Comparison of ENCODE assay signal across 29 mouse cellular contexts in genomic region chr2:53911857-53912256, GRCm38 (mm10).
"Had no signal": no experiment of that assay in that cellular context is flagged by ENCODE, and none has a peak within 500 bp of the region (broad histone marks: within the 10 kb centered on the region; RNA-seq: fewer than 3 reads in every experiment).

No protein-coding gene starts in this region.

- ATAC-seq: forebrain, embryonic 13.5 days; forebrain, embryonic 14.5 days; forebrain, embryonic 15.5 days; forebrain, embryonic 16.5 days; forebrain, postnatal 0 days had no signal

- H3K36me3 ChIP-seq: embryonic facial prominence, embryonic 10.5 days; embryonic facial prominence, embryonic 12.5 days; embryonic facial prominence, embryonic 13.5 days; embryonic facial prominence, embryonic 15.5 days; forebrain, embryonic 10.5 days; forebrain, embryonic 12.5 days; forebrain, embryonic 15.5 days had no signal

- H3K9me3 ChIP-seq: embryonic facial prominence, embryonic 10.5 days; embryonic facial prominence, embryonic 12.5 days; embryonic facial prominence, embryonic 13.5 days; embryonic facial prominence, embryonic 15.5 days; forebrain, embryonic 10.5 days; forebrain, embryonic 12.5 days; forebrain, embryonic 13.5 days; forebrain, embryonic 15.5 days had no signal

- DNase-seq: cerebellum, adult 2 months; cerebellum, adult 8-10 months; cerebellum, adult 9-10 months; cerebellum, adult 9-11 months; cerebellum, postnatal 10 days; cerebellum, postnatal 14 days; cerebellum, postnatal 25 days; cerebellum, postnatal 36 days; embryo, embryonic 11 days; forebrain, postnatal 0 days; gastrocnemius, adult 2 months; gastrocnemius, postnatal 10 days; gastrocnemius, postnatal 14 days; gastrocnemius, postnatal 25 days; gastrocnemius, postnatal 36 days; heart, adult 11 months; heart, adult 18-20 months; heart, adult 2 months had no signal

- H3K4me2 ChIP-seq: embryonic facial prominence, embryonic 12.5 days; embryonic facial prominence, embryonic 13.5 days; embryonic facial prominence, embryonic 15.5 days; forebrain, embryonic 12.5 days; forebrain, embryonic 13.5 days; forebrain, embryonic 15.5 days had no signal

- H3K4me1 ChIP-seq: embryonic facial prominence, embryonic 10.5 days; embryonic facial prominence, embryonic 12.5 days; embryonic facial prominence, embryonic 13.5 days; embryonic facial prominence, embryonic 15.5 days; forebrain, embryonic 10.5 days; forebrain, embryonic 12.5 days; forebrain, embryonic 13.5 days; forebrain, embryonic 15.5 days had no signal

- H3K27me3 ChIP-seq: embryonic facial prominence, embryonic 12.5 days; embryonic facial prominence, embryonic 13.5 days; embryonic facial prominence, embryonic 15.5 days; forebrain, embryonic 12.5 days; forebrain, embryonic 13.5 days; forebrain, embryonic 15.5 days had no signal

- H3K4me3 ChIP-seq: embryonic facial prominence, embryonic 10.5 days; embryonic facial prominence, embryonic 12.5 days; embryonic facial prominence, embryonic 13.5 days; embryonic facial prominence, embryonic 15.5 days; erythroblast, embryonic 14.5 days; forebrain, embryonic 10.5 days; forebrain, embryonic 12.5 days; forebrain, embryonic 13.5 days; forebrain, embryonic 15.5 days; gastrocnemius, adult 2 months; heart, adult 2 months had no signal

- H3K27ac ChIP-seq: embryonic facial prominence, embryonic 10.5 days; embryonic facial prominence, embryonic 12.5 days; embryonic facial prominence, embryonic 13.5 days; embryonic facial prominence, embryonic 15.5 days; forebrain, embryonic 10.5 days; forebrain, embryonic 12.5 days; forebrain, embryonic 13.5 days; forebrain, embryonic 15.5 days; gastrocnemius, adult 2 months; heart, adult 2 months had no signal

- H3K9ac ChIP-seq: embryonic facial prominence, embryonic 12.5 days; embryonic facial prominence, embryonic 13.5 days; embryonic facial prominence, embryonic 15.5 days; forebrain, embryonic 12.5 days; forebrain, embryonic 13.5 days; forebrain, embryonic 15.5 days; forebrain, postnatal 0 days had no signal
